Mouse (Mus musculus): Measurements from ENCODE around the gene Srgap2.

Gene Srgap2

GRCm38 (mm10) chr1:131473631-131474118 lies 53.5 kb downstream of the Srgap2 start:
- peak in 1 of 2 experiments; percentile 10 for DNase-seq (ENCODE audit: low spot score in 2 of 2)

GRCm38 (mm10) chr1:131470597-131470996 lies 56.6 kb downstream of the Srgap2 start:
- no peak for DNase-seq (ENCODE audit: low spot score in 2 of 2)

- DNase-seq (ENCODE audit: low spot score in 2 of 2) = no peak
Measured at GRCm38 (mm10) chr1:131465855-131466254, 61.3 kb downstream of the Srgap2 start.

GRCm38 (mm10) chr1:131463953-131464627 lies 63.1 kb downstream of the Srgap2 start:
- no peak for DNase-seq (ENCODE audit: low spot score in 2 of 2)

- no peak for DNase-seq (ENCODE audit: low spot score in 2 of 2)
Measured at GRCm38 (mm10) chr1:131462541-131463067, 64.5 kb downstream of the Srgap2 start.

GRCm38 (mm10) chr1:131460914-131461530 lies 66.1 kb downstream of the Srgap2 start:
- DNase-seq (ENCODE audit: low spot score in 2 of 2) = peak in 1 of 2 experiments; percentile 23

GRCm38 (mm10) chr1:131455355-131455890 lies 71.7 kb downstream of the Srgap2 start:
- DNase-seq (ENCODE audit: low spot score in 2 of 2) = no peak

GRCm38 (mm10) chr1:131454386-131454785 lies 72.8 kb downstream of the Srgap2 start:
- no peak for DNase-seq (ENCODE audit: low spot score in 2 of 2)

- DNase-seq (ENCODE audit: low spot score in 2 of 2) = no peak
Measured at GRCm38 (mm10) chr1:131453335-131453734, 73.8 kb downstream of the Srgap2 start.

GRCm38 (mm10) chr1:131448373-131448772 lies 78.8 kb downstream of the Srgap2 start:
- no peak for DNase-seq (ENCODE audit: low spot score in 2 of 2)

GRCm38 (mm10) chr1:131447333-131447732 lies 79.8 kb downstream of the Srgap2 start:
- no peak for DNase-seq (ENCODE audit: low spot score in 2 of 2)

- DNase-seq (ENCODE audit: low spot score in 2 of 2) = peak; percentile 16 to 55
Measured at GRCm38 (mm10) chr1:131446577-131446976, 80.6 kb downstream of the Srgap2 start.

- DNase-seq (ENCODE audit: low spot score in 2 of 2) = peak in 1 of 2 experiments; percentile 1
Measured at GRCm38 (mm10) chr1:131438556-131438955, 88.6 kb downstream of the Srgap2 start.

- DNase-seq (ENCODE audit: low spot score in 2 of 2) = no peak
Measured at GRCm38 (mm10) chr1:131437975-131438374, 89.2 kb downstream of the Srgap2 start.

GRCm38 (mm10) chr1:131436609-131437008 lies 90.5 kb downstream of the Srgap2 start:
- no peak for DNase-seq (ENCODE audit: low spot score in 2 of 2)

- DNase-seq (ENCODE audit: low spot score in 2 of 2) = no peak
Measured at GRCm38 (mm10) chr1:131431456-131432246, 95.5 kb downstream of the Srgap2 start.

- DNase-seq (ENCODE audit: low spot score in 2 of 2) = no peak
Measured at GRCm38 (mm10) chr1:131427140-131427821, 99.9 kb downstream of the Srgap2 start.

GRCm38 (mm10) chr1:131423061-131423460 lies 104.1 kb downstream of the Srgap2 start:
- DNase-seq (ENCODE audit: low spot score in 2 of 2) = no peak

GRCm38 (mm10) chr1:131421113-131421512 lies 106.0 kb downstream of the Srgap2 start:
- no peak for DNase-seq (ENCODE audit: low spot score in 2 of 2)

GRCm38 (mm10) chr1:131420660-131421059 lies 106.5 kb downstream of the Srgap2 start:
- no peak for DNase-seq (ENCODE audit: low spot score in 2 of 2)

GRCm38 (mm10) chr1:131419307-131419706 lies 107.8 kb downstream of the Srgap2 start:
- DNase-seq (ENCODE audit: low spot score in 2 of 2) = no peak

Data from natural killer cell, adult 2 months (primary cell).